Mouse (Mus musculus): ENCODE measurements around the gene F2rl2. TPM values are rescaled to one million over a fixed set of nuclear protein-coding genes. Genes with fewer than 3 reads are reported as not detected.

Gene F2rl2
- total RNA-seq, 2 experiments from 2014 or later = 1.0 to 4.2 TPM

GRCm38 (mm10) chr13:95696120-95696653, 466 bp upstream of the F2rl2 start:
- no peak for ATAC-seq (replicated peaks; ENCODE audit: low FRiP score, poor library complexity, severe bottlenecking)

GRCm38 (mm10) chr13:95697874-95698273, 1.2 kb downstream of the F2rl2 start:
- ATAC-seq (replicated peaks; ENCODE audit: low FRiP score, poor library complexity, severe bottlenecking) = no peak

- no peak for ATAC-seq (replicated peaks; ENCODE audit: low FRiP score, poor library complexity, severe bottlenecking)
Observed at GRCm38 (mm10) chr13:95703376-95703775, 6.7 kb downstream of the F2rl2 start.

- no peak for ATAC-seq (replicated peaks; ENCODE audit: low FRiP score, poor library complexity, severe bottlenecking)
Observed at GRCm38 (mm10) chr13:95705589-95705988, 8.9 kb downstream of the F2rl2 start.

- ATAC-seq (replicated peaks; ENCODE audit: low FRiP score, poor library complexity, severe bottlenecking) = no peak
Observed at GRCm38 (mm10) chr13:95712054-95712453, 15.4 kb downstream of the F2rl2 start.

GRCm38 (mm10) chr13:95712570-95713268, 16.1 kb downstream of the F2rl2 start:
- ATAC-seq (replicated peaks; ENCODE audit: low FRiP score, poor library complexity, severe bottlenecking) = no peak

DNA sequence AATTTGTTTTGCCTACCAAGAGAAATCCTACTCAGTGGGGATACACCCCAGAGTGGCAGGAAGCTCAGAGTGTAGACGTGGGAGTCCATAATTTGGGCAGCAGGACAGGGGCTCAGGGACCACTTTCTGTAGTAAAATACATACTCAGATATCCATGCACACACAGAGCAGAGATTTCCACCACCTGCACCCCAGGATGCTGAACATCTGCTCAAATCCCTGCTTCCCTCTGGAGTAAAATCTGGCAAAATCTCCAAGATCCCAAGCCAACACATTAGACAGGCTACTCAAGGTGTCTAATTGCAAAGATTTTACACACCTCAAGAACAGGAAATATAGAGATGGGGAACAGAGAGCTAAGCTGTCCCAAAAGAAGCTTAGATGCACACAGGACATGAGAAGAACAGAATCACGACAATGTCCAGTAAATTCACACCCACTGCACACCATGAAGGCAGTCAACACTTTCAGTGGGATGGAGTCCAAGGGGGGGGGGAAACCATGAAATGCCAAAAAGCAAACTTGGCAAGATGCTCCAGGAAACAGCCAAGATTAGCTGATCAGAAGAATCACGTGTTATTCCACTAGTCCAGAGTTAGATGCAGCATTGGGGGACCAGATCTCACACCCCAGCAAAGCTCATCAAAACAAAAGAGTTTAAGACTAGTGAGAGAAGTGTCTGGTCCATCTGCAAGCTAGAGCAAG, 17.8 kb downstream of the F2rl2 start:
- ATAC-seq (replicated peaks; ENCODE audit: low FRiP score, poor library complexity, severe bottlenecking) = no peak

GRCm38 (mm10) chr13:95715356-95715755, 18.7 kb downstream of the F2rl2 start:
- ATAC-seq (replicated peaks; ENCODE audit: low FRiP score, poor library complexity, severe bottlenecking) = no peak

- peak; percentile 87 for ATAC-seq (replicated peaks; ENCODE audit: low FRiP score, poor library complexity, severe bottlenecking)
Observed at GRCm38 (mm10) chr13:95719320-95720232, 22.9 kb downstream of the F2rl2 start.

GRCm38 (mm10) chr13:95730491-95730890, 33.8 kb downstream of the F2rl2 start:
- no peak for ATAC-seq (replicated peaks; ENCODE audit: low FRiP score, poor library complexity, severe bottlenecking)

GRCm38 (mm10) chr13:95739651-95740050, 43.0 kb downstream of the F2rl2 start:
- no peak for ATAC-seq (replicated peaks; ENCODE audit: low FRiP score, poor library complexity, severe bottlenecking)

- ATAC-seq (replicated peaks; ENCODE audit: low FRiP score, poor library complexity, severe bottlenecking) = no peak
Observed at GRCm38 (mm10) chr13:95741813-95742689, 45.4 kb downstream of the F2rl2 start.

DNA sequence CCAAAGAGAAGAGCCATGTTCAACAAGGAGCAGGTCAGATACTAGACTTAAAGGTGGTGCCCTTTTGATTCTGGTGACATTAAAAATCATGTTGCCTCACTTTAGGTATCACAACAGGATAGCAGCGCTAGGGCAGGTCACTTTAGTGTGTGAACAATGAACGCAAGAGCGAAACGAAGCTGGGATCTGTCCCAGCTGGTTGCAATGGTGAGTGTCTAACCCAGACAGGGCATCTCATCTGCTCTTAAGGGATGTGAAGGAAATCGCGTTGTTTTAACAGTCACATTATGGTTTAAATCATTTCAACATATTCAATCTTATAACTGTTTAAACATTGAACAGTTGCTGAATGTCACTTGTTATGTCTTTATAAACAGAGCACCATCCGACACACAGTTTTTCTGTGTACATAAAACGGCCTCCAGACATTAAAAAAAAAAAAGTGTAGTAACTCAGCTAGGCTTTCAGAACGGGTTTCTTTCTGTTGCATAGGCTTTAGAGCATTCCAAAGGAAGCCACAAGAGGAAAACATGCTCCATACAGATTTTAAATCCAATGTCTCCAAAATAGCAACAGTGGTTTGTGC, 46.3 kb downstream of the F2rl2 start:
- ATAC-seq (replicated peaks; ENCODE audit: low FRiP score, poor library complexity, severe bottlenecking) = no peak

DNA sequence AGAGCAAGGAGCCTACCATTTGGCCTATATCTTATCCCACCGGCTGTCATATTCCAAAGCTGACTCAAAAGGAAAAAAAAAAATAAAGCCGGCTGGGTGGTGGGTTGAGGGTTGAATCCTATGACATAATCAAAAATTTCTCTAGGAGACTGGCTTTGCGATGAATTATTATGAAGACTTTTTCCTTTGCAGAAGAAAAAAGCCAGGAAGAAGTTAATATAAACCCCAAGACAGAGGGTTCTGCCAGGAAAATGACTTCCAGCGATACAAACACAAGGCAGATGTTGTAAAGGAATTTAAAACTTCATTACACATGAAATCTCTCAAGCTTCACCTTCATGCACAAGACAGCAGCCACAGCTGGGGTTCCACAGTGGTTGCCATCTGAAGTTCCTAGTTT, 48.8 kb downstream of the F2rl2 start:
- no peak for ATAC-seq (replicated peaks; ENCODE audit: low FRiP score, poor library complexity, severe bottlenecking)

- ATAC-seq (replicated peaks; ENCODE audit: low FRiP score, poor library complexity, severe bottlenecking) = peak; percentile 78
Observed at GRCm38 (mm10) chr13:95746509-95746908, 49.9 kb downstream of the F2rl2 start.

DNA sequence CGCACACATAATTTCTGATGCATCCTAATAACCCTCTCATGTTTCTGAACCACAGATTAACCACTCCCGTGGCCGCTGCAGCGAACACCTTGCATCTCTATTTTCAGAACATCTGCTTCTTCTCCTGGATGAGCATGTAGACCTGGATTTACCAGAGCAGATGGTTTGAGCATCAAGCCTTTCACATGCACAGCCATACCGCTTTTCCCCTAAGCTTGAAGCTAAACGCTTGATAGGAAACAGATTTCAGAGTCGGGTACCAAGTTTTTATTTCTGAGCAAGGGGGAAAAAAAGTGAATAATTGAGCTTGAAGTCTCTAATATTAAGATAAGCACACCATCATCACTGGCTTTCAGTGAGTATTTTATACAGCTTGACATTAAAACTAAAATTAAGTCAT, 50.4 kb downstream of the F2rl2 start:
- ATAC-seq (replicated peaks; ENCODE audit: low FRiP score, poor library complexity, severe bottlenecking) = no peak

DNA sequence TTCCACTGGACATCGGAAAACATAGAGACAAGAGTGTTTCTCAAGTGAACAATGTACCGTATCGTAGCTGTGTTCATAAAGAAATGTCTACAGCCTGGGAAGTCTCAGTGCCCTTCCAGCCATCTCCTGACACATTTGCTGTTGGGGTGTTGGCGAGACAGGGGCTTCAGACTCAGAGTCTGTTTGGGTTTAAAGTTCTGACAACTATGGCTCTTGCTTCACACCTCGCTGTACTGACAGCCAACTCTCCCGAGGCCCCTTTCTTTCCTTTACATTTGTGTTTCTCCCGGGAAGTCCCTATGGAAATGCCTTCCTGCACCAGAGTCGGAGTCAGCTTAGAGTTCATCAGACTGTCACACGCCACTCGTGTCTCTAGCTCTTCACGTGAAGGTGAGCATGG, 50.9 kb downstream of the F2rl2 start:
- no peak for ATAC-seq (replicated peaks; ENCODE audit: low FRiP score, poor library complexity, severe bottlenecking)
